Mouse (Mus musculus): ENCODE measurements around the gene Siglech.

- TF ChIP-seq GATA1 (IDR thresholded peaks at IDR 0.05; ENCODE audit: low read length), result no peak
- no peak for TF ChIP-seq TAL1 (IDR thresholded peaks at IDR 0.05; ENCODE audit: low read length)
Observed at GRCm38 (mm10) chr7:55743614-55744267, 24.2 kb upstream of the Siglech start.
